Mouse (Mus musculus): ENCODE data around the gene Borcs5. TPM values are rescaled to one million over a fixed set of nuclear protein-coding genes. Genes with fewer than 3 reads are reported as not detected.

The Borcs5 gene
- 51.5 and 53.6 TPM in 2 replicates for polyA plus RNA-seq (2014; fragmentation: Nextera tagmentation; extraction: Ambion mirVana)

- peaks cover 8% of the 10 kb centered on the region; the same call in 1 of the 2 replicates for H3K4me1 ChIP-seq (ENCODE audit: control insufficient read depth, insufficient read depth, low read length)
These were observed at the start of gene Borcs5 for GRCm38 (mm10) chr6:134639210-134639609. Gene Borcs5, plus strand, starts transcription at chr6:134639510.

DNA sequence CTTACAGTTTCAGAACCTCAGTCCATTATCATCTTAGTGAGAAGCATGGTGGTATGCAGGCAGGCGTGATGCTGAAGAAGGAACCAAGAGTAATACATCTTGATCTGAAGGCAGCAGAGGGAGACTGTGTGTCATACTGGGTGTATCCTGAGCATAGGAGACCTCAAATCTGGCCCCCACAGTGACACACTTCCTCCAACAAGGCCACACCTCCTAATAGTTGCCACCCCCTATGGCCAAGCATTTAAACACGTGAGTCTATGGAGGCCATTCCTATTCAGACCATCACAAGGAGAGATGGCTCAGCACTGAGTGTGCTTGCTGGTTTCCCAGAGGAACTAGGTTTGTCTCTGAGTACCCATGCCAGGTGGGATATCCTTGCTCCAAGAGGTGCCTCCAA lies 47.7 kb upstream of the Borcs5 start:
- Histone ChIP-seq H3K9ac (replicated peaks; ENCODE audit: low read depth, low read length) (no peak overlapping the region), H3K4me1 (ENCODE audit: control insufficient read depth, insufficient read depth, low read length) (no peaks in the 10 kb centered on the region), H3K27me3 (ENCODE audit: control insufficient read depth, insufficient read depth, low read length) (no peaks in the 10 kb centered on the region), H3K36me3 (ENCODE audit: control insufficient read depth, insufficient read depth, low read length) (no peaks in the 10 kb centered on the region), H3K9me3 (ENCODE audit: control insufficient read depth, low read length) (no peaks in the 10 kb centered on the region), H3K4me3 (ENCODE audit: low read depth, low read length) (no peak overlapping the region), H3K27ac (ENCODE audit: low read depth, low read length) (no peak overlapping the region), H3K4me2 (ENCODE audit: low read depth, low read length) (no peak overlapping the region)
- no peak for ATAC-seq (ENCODE audit: low read depth)
- WGBS, result 73% methylated on average over 2 of the region's 2 CpGs

More at GRCm38 (mm10) chr6:134639210-134639609, at the start of gene Borcs5:
- H3K4me2 ChIP-seq (ENCODE audit: low read depth, low read length), result no peak within 1 kb of the TSS
- no peak within 1 kb of the TSS for H3K4me3 ChIP-seq (ENCODE audit: low read depth, low read length)
- no peaks in the 10 kb centered on the region for H3K9me3 ChIP-seq (ENCODE audit: control insufficient read depth, low read length)
- no peak for ATAC-seq (ENCODE audit: low read depth)
- H3K36me3 ChIP-seq (ENCODE audit: control insufficient read depth, insufficient read depth, low read length), result no peaks in the 10 kb centered on the region
- WGBS, result 96% methylated on average over 3 of the region's 3 CpGs
- H3K27ac ChIP-seq (ENCODE audit: low read depth, low read length), result no peak within 1 kb of the TSS
- no peak within 1 kb of the TSS for H3K9ac ChIP-seq (replicated peaks; ENCODE audit: low read depth, low read length)
- H3K27me3 ChIP-seq (ENCODE audit: control insufficient read depth, insufficient read depth, low read length), result no peaks in the 10 kb centered on the region

DNA sequence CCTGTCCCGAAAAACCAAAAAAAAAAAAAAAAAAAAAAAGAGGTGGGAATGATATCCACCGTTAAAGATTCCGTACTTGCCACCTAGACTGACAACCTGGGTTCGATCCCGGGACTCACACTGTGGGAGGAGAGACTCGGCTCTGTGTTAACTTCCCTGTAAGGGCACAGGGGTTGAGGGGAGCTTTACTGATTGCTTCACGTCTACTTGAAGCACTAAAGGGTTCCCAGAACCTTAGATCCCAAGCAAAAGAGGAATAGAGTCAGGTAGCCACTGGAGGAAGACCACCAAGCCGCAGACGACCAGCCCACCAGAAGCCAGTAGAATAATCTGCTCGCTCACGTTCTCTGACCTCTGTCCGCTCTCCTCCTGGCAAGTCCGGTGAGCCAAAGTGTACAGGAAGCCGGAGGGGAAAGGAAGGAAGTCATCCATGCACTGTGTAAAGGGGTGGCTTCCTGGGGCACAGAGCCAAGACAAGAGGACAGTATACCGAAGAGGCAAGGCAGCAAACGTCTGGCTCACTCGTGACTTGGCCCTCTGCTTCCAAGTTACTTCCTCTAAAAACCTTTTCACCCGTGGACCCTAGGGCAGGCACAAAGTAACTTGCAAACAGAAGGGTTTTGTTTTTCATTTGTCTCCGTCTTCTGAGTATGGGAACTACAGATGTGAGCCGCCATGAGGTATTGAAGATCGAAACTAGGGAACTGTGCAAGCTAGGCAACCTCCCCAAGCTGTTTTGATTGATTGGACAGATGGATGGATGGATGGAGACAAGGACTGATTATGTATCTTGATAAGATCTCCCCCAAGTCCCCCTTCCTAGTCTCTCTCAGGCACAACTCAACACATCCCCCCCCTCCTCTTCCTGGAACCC lies 44.5 kb upstream of the Borcs5 start:
- Histone ChIP-seq H3K4me2 (ENCODE audit: low read depth, low read length) (no peak overlapping the region), H3K27me3 (ENCODE audit: control insufficient read depth, insufficient read depth, low read length) (no peaks in the 10 kb centered on the region), H3K4me3 (ENCODE audit: low read depth, low read length) (no peak overlapping the region), H3K9ac (replicated peaks; ENCODE audit: low read depth, low read length) (no peak overlapping the region), H3K4me1 (ENCODE audit: control insufficient read depth, insufficient read depth, low read length) (no peaks in the 10 kb centered on the region), H3K9me3 (ENCODE audit: control insufficient read depth, low read length) (no peaks in the 10 kb centered on the region), H3K27ac (ENCODE audit: low read depth, low read length) (no peak overlapping the region), H3K36me3 (ENCODE audit: control insufficient read depth, insufficient read depth, low read length) (no peaks in the 10 kb centered on the region)
- no peak for ATAC-seq (ENCODE audit: low read depth)
- 84% methylated on average over 21 of the region's 21 CpGs for WGBS

GRCm38 (mm10) chr6:134597651-134598229 lies 41.6 kb upstream of the Borcs5 start:
- Histone ChIP-seq H3K36me3 (ENCODE audit: control insufficient read depth, insufficient read depth, low read length) (no peaks in the 10 kb centered on the region), H3K9ac (replicated peaks; ENCODE audit: low read depth, low read length) (no peak overlapping the region), H3K4me1 (ENCODE audit: control insufficient read depth, insufficient read depth, low read length) (no peaks in the 10 kb centered on the region), H3K27ac (ENCODE audit: low read depth, low read length) (no peak overlapping the region), H3K4me3 (ENCODE audit: low read depth, low read length) (no peak overlapping the region), H3K9me3 (ENCODE audit: control insufficient read depth, low read length) (no peaks in the 10 kb centered on the region), H3K4me2 (ENCODE audit: low read depth, low read length) (no peak overlapping the region), H3K27me3 (ENCODE audit: control insufficient read depth, insufficient read depth, low read length) (no peaks in the 10 kb centered on the region)
- no peak for ATAC-seq (ENCODE audit: low read depth)
- 93% methylated on average over 6 of the region's 6 CpGs for WGBS

DNA sequence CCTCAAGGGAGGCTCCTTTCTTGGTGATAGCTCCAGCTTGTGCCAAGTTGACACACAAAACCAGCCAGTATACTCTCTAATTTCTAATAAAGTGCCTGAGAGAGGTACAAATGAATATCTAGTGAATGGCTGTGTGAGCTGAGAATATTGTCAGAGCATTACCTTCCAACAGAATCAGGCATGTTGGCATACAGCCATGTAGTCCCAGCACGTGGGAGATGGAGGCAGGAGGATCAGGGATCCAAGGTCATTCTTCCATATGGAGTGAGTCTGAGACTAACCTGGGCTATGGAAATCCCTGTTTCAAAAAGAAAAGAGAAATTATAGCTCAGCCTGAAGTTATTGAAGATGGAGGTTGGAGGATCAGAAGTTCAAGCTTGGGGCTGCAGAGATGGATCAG lies 40.1 kb upstream of the Borcs5 start:
- Histone ChIP-seq H3K36me3 (ENCODE audit: control insufficient read depth, insufficient read depth, low read length) (no peaks in the 10 kb centered on the region), H3K9ac (replicated peaks; ENCODE audit: low read depth, low read length) (no peak overlapping the region), H3K27ac (ENCODE audit: low read depth, low read length) (no peak overlapping the region), H3K27me3 (ENCODE audit: control insufficient read depth, insufficient read depth, low read length) (no peaks in the 10 kb centered on the region), H3K9me3 (ENCODE audit: control insufficient read depth, low read length) (no peaks in the 10 kb centered on the region), H3K4me2 (ENCODE audit: low read depth, low read length) (no peak overlapping the region), H3K4me3 (ENCODE audit: low read depth, low read length) (no peak overlapping the region), H3K4me1 (ENCODE audit: control insufficient read depth, insufficient read depth, low read length) (no peaks in the 10 kb centered on the region)
- WGBS, result 81% methylated on average over 1 of the region's 1 CpGs
- ATAC-seq (ENCODE audit: low read depth), result no peak

GRCm38 (mm10) chr6:134601130-134601529 lies 38.2 kb upstream of the Borcs5 start:
- no peak for ATAC-seq (ENCODE audit: low read depth)
- H3K36me3 ChIP-seq (ENCODE audit: control insufficient read depth, insufficient read depth, low read length), result no peaks in the 10 kb centered on the region

DNA sequence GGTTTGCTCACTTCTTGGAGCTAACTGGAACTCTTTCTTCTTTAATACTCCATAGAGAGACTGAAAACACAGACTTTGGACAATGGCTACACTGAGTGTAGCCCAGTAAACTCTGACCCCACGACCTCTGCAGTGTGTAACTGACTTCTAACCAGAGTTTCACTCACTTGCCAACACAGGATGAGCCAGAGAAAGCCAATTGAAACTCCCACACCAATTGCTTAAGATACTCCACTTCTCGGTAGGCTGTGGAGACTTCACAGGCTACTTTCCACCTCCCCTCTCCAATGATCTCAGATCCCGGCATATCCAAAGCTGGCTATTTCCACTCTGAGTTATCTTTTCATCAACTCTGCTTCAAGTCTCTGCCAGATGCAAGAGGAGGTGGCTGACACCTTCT lies 37.5 kb upstream of the Borcs5 start:
- Histone ChIP-seq H3K4me3 (ENCODE audit: low read depth, low read length) (no peak overlapping the region), H3K4me2 (ENCODE audit: low read depth, low read length) (no peak overlapping the region), H3K9me3 (ENCODE audit: control insufficient read depth, low read length) (no peaks in the 10 kb centered on the region), H3K27me3 (ENCODE audit: control insufficient read depth, insufficient read depth, low read length) (no peaks in the 10 kb centered on the region), H3K4me1 (ENCODE audit: control insufficient read depth, insufficient read depth, low read length) (no peaks in the 10 kb centered on the region), H3K36me3 (ENCODE audit: control insufficient read depth, insufficient read depth, low read length) (no peaks in the 10 kb centered on the region), H3K9ac (replicated peaks; ENCODE audit: low read depth, low read length) (no peak overlapping the region), H3K27ac (ENCODE audit: low read depth, low read length) (no peak overlapping the region)
- no peak for ATAC-seq (ENCODE audit: low read depth)
- 60% methylated on average over 3 of the region's 3 CpGs for WGBS

More at GRCm38 (mm10) chr6:134601130-134601529, 38.2 kb upstream of the Borcs5 start:
- Histone ChIP-seq H3K27ac (ENCODE audit: low read depth, low read length) (no peak overlapping the region), H3K9ac (replicated peaks; ENCODE audit: low read depth, low read length) (no peak overlapping the region), H3K4me2 (ENCODE audit: low read depth, low read length) (no peak overlapping the region), H3K27me3 (ENCODE audit: control insufficient read depth, insufficient read depth, low read length) (no peaks in the 10 kb centered on the region), H3K9me3 (ENCODE audit: control insufficient read depth, low read length) (no peaks in the 10 kb centered on the region), H3K4me3 (ENCODE audit: low read depth, low read length) (no peak overlapping the region), H3K4me1 (ENCODE audit: control insufficient read depth, insufficient read depth, low read length) (no peaks in the 10 kb centered on the region)
- 57% methylated on average over 7 of the region's 7 CpGs for WGBS

DNA sequence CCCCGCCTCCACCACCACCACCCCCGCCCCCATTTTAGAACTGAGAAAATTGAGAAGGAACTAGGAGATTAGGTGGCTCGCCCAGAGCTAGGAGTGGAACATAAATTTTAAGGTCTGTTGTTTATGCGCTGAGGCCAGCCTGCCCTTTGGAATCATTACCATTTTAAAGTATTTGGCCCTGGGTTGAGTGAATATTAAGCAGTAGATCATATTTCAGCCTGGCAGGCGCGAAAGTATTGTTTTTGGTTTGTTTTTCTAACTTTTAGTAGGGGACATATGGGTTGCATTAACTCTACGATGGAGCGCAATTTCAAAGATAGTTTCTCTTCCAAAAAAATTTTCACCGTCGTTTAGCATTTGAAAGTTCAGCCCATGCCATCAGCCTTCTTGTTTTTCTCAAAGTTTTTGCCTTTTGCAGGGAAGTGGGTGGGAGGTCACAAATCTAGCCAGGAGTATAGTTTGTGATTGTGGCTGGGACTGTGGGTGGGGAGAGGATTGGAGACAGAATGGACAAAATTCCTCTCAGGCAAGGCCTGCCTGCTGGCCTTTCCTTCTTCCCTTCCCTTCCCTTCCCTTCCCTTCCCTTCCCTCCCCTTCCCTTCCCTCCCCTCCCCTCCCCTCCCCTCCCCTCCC lies 36.8 kb upstream of the Borcs5 start:
- no peak for ATAC-seq (ENCODE audit: low read depth)

DNA sequence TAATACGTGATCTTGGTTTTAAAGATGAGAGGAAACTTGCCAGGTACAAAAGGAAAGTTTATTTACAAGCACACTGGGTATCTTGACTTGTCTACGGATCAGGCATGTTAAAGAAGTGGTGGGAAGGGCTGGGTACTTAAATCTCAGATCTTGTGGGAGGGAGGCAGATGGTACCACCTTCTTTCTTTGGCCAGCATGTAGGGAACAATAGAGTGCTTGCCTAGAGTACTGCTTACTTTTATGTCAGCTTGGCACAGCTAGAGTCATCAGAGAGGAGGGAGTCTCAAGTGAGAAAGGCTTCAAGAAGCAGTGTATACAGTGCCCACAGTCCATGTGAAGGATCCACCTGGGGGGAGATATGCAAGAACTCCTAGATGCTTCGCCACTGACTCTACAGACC lies 34.1 kb upstream of the Borcs5 start:
- no peaks in the 10 kb centered on the region for H3K27me3 ChIP-seq (ENCODE audit: control insufficient read depth, insufficient read depth, low read length)
- ATAC-seq (ENCODE audit: low read depth), result no peak
- no peaks in the 10 kb centered on the region for H3K4me1 ChIP-seq (ENCODE audit: control insufficient read depth, insufficient read depth, low read length)
- no peak overlapping the region for H3K4me2 ChIP-seq (ENCODE audit: low read depth, low read length)
- H3K36me3 ChIP-seq (ENCODE audit: control insufficient read depth, insufficient read depth, low read length), result no peaks in the 10 kb centered on the region
- no peak overlapping the region for H3K9ac ChIP-seq (replicated peaks; ENCODE audit: low read depth, low read length)
- 95% methylated on average over 3 of the region's 3 CpGs for WGBS
- no peak overlapping the region for H3K4me3 ChIP-seq (ENCODE audit: low read depth, low read length)
- no peaks in the 10 kb centered on the region for H3K9me3 ChIP-seq (ENCODE audit: control insufficient read depth, low read length)
- H3K27ac ChIP-seq (ENCODE audit: low read depth, low read length), result no peak overlapping the region

More for the DNA sequence above, 36.8 kb upstream of the Borcs5 start:
- Histone ChIP-seq H3K4me2 (ENCODE audit: low read depth, low read length) (no peak overlapping the region), H3K27ac (ENCODE audit: low read depth, low read length) (no peak overlapping the region), H3K4me1 (ENCODE audit: control insufficient read depth, insufficient read depth, low read length) (no peaks in the 10 kb centered on the region), H3K36me3 (ENCODE audit: control insufficient read depth, insufficient read depth, low read length) (no peaks in the 10 kb centered on the region), H3K27me3 (ENCODE audit: control insufficient read depth, insufficient read depth, low read length) (no peaks in the 10 kb centered on the region), H3K9ac (replicated peaks; ENCODE audit: low read depth, low read length) (no peak overlapping the region), H3K4me3 (ENCODE audit: low read depth, low read length) (no peak overlapping the region), H3K9me3 (ENCODE audit: control insufficient read depth, low read length) (no peaks in the 10 kb centered on the region)
- 45% methylated on average over 10 of the region's 10 CpGs for WGBS

Measured in neural tube, embryonic 14.5 days (tissue).